Mouse (Mus musculus) C2C12 (cell line): ENCODE measurements around the gene Cyp26b1.

Experiments
- CEBPB ChIP-seq: IDR thresholded peaks from one replicate; pipeline ENCODE4 v1.6.1; 2011; ENCODE audit warnings: low read depth, mild to moderate bottlenecking, control low read depth, moderate library complexity
- CTCF ChIP-seq: IDR thresholded peaks from one replicate; pipeline ENCODE4 v1.5.1; 2011; ENCODE audit not compliant: control insufficient read depth, insufficient read depth, insufficient read length
- MAX ChIP-seq: IDR thresholded peaks from one replicate; pipeline ENCODE4 v1.6.1; 2011; ENCODE audit warnings: mild to moderate bottlenecking, control low read depth
- MYOD1 ChIP-seq: IDR thresholded peaks from one replicate; pipeline ENCODE4 v1.6.1; 2011; ENCODE audit warnings: low read depth; ENCODE audit not compliant: control insufficient read depth, insufficient read length
- MYOG ChIP-seq: IDR thresholded peaks from one replicate; pipeline ENCODE4 v1.6.1; 2011; ENCODE audit not compliant: control insufficient read depth, insufficient read length; ENCODE audit errors: extremely low read depth
- USF1 ChIP-seq: IDR thresholded peaks from one replicate; pipeline ENCODE4 v1.6.1; 2011; ENCODE audit warnings: low read depth, mild to moderate bottlenecking, control low read depth, moderate library complexity

DNA sequence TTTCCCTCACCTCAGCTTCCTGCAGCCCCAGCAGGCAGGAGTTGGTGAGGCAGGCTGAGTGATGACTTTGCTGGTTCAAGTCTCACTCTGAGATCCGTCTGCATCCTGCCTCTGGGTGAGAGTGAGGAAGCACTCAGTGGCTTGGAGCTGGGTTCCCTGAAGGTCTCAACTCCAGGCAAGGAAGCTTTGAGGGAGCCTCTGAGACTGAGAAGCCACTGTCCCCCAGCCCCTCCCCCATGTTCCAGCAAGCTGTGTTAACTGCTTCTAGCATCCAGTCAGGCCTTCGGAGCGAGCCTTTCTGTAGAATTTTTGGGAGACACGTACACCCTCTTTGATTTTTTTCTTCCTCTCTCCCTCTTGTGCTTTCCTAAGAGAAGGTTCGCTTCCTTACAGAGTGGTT is 10.9 kb downstream of the Cyp26b1 start:
- no peak for TF ChIP-seq CTCF
- no peak for TF ChIP-seq MAX
- no peak for TF ChIP-seq USF1
- TF ChIP-seq CEBPB = no peak
- TF ChIP-seq MYOD1 = no peak
- no peak for TF ChIP-seq MYOG
